Mouse (Mus musculus): ENCODE results near the gene Grm3.

The Grm3 gene

DNA sequence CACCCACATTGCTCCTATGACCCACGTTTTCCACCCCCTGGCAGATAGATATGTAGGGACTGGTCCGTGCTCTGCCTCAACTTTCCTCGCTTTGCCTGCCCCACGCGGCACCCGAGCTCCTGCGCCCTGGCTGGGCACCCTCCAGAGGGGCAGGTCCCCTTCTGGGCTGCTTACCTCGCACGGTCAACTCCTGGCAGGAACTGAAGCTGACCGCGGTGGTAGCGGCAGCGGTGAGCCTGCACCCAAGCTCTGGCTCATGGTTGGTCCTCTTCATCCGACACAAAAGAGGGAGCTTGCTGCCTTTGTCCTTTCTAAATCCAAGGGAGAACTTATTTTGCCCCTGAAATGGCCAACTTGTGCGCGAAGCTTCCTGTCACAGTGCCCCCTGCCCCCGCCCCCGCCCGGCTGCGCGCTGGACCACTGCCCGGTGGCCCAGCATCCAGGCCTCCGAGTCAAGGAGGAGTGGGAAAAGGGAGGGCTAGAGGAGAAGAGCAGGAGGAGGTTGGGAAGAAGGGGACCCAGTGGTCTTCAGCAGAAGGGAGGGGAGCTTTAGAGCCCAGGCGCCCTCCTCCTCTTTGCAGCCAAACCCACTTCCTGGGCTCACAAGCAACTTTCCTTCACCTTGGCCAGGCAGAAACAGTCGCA, at the start of gene Grm3:
TSS of gene Grm3 (minus strand) at position 215 of the 645 bp plus-strand sequence.
- DNase-seq (ENCODE audit: low spot score in 2 of 2) = no peak

DNA sequence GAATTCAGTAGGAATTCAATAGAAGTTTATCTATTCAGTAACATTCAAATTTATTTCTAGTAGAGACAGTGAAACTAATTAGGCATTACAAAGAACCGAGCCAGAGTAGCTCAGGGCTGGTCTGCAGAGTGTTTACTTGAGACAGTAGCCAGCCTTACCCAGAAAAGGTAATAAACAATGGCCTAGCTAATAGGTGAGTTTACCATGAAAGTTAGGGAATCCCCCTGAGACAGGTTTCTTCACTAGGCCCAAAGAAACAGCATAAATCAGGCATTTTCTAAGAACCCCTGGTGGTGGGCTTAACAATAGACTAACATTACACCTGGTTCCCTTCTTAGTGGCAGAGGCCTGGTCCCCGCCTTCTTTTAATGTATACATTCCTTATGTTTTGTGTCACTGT, 30.8 kb upstream of the Grm3 start:
- DNase-seq (ENCODE audit: low spot score in 2 of 2) = no peak

DNA sequence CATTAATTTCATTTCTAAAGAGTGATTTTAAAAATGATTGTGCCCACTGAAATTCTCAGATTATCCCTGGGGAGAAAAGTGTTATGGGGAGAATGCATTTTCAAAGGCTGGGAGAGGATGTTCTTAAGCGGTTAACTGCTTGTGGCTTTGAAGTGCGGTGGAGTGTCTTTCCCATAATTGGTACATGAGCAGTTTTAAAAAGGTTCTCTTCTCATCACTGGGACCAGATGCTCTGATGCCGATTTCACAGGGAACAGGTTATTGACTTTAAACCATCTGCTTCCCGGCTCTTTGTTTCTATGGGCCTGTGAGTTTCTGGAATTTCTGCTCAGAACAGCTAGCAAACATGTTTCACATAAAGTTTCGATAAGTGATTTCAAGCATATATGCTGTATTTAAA, 23.2 kb upstream of the Grm3 start:
- DNase-seq (ENCODE audit: low spot score in 2 of 2) = no peak

DNA sequence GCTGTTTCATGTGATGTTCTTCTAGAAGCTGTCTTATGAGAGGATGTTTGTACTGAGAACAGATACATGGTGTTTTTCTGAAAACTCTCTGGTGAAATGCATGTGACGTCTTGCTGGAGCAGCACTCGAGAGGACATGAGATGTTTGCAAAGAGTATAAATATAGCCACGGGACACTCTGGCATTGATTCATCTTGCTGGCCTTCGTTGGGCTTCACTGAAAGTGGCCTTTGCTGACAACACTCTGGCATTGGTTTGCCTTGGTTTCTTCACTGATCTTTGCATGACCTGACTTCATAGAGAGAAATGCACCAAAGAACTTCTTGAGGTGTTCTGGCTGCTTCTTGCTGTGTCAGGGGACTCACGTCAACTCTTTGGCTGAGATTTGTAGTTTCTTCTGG, 19.1 kb upstream of the Grm3 start:
- no peak for DNase-seq (ENCODE audit: low spot score in 2 of 2)

DNA sequence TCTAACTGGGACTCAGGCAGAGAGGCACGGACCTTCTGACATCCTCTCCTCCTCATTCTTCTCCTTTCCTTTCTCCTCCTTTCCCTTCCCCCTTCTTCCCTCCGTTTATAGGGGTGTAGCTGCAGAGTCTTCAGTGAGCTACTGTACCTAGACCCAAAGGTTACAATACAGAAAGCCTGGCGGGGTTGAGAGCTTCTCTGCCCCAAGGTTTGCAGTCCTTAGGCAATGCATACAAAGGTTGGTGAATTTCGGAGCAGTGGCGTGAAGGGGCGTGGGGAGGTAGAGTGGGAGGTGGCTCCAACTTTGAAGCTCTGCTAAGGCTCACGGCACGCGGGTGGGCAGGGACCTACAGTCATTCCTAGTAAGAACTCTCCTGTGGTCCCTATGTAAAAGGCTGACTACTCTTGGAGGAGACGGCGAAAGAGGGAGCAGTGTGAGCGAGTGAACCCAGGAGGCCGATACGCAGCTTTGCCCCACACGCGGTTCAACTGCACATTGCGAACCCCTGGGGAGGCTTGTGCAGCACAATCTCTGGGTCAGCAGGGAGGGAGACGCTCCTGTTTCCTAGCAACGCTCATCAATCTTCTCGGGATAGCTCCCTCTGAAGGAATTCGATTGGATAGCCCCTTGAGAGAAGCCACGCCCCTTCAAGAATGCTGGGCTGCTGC, 765 bp upstream of the Grm3 start:
- no peak for DNase-seq (ENCODE audit: low spot score in 2 of 2)

DNA sequence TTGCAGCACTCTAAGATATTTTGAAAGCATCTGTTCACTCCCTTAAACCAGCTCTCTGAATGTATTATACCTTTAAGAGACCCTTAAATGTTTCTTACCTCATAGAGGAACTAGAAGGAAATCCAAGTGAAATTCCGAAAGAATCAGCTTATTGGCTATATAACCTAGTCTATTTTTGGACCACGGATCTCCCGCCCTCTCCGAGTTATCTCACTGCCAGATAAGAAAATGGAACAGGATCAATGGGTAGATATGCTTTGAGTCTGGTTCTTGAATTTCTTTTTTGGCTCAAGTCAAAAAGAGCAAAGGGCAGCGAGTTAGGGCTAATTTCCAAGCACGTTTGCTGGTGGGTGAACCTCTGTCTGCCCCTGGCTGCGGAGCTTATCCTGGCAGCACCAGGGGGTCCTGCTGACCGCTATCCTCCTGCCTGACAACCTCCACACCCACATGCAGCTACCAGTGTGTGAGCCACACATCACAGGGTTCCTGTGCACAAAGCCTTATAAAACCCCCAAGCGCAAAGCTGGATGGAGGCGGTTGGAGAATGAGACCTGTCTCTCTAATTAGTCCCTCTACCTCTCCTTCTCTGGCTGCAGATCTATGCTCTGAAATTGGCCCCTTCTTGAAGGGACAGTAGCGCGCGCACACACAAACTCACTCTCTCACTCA, 549 bp downstream of the Grm3 start:
- no peak for DNase-seq (ENCODE audit: low spot score in 2 of 2)

DNA sequence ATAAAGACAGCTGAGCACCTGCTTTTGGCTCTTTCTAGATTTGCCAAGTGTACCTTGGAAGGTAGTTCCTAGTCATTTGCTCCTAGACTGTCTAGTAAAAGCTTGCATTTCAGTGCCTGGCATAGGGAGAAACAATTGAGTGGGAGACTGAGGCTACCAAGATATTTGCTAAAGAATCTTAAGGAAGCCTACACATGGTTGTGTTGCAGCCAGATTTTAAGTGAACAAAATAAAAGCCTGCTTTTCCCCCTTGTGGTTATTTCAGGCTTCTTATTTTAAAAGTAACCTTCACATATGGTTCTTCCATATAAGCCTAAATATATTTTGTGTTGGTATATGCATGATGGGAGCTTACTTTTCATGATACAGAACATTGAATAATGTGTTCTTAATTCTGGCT, 3.8 kb downstream of the Grm3 start:
- DNase-seq (ENCODE audit: low spot score in 2 of 2) = no peak

DNA sequence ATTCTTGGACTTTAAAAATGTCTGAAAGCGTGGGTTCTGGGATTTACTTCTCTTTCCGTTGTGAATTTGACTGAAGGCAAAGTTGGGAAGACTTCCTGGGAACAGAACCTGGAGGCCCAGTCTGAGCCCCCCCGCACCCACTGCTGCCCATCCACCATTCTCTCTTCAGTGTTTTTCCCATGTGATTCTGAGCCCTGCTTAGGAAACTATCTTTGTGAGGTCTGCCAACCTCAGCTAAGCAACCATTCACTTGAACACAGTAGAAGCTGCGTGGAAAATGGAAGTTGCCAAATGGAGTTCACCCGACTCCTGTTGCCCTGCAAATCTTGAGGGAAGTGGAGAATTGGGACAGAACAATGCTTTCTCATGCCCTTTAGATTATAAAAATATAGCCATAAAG, 8.7 kb downstream of the Grm3 start:
- no peak for DNase-seq (ENCODE audit: low spot score in 2 of 2)

DNA sequence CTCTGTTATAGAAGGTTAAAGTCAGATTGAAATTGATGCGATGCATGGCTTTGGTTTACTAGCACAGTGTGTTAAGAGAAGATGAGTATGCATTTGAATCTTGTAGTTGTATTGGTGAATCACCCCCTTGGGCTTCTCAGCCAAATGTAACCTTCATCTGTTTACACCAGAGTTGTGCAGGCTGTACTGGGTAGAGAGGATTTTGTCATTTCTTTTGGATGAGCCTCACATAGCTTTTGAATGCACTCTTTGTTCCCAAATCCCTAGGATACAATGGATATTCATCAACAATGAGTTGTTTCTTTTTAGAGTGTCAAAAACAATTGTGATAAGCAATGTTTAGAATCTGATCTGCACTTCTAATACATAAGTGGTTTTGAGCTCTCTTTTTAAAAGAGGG, 17.9 kb downstream of the Grm3 start:
- no peak for DNase-seq (ENCODE audit: low spot score in 2 of 2)

DNA sequence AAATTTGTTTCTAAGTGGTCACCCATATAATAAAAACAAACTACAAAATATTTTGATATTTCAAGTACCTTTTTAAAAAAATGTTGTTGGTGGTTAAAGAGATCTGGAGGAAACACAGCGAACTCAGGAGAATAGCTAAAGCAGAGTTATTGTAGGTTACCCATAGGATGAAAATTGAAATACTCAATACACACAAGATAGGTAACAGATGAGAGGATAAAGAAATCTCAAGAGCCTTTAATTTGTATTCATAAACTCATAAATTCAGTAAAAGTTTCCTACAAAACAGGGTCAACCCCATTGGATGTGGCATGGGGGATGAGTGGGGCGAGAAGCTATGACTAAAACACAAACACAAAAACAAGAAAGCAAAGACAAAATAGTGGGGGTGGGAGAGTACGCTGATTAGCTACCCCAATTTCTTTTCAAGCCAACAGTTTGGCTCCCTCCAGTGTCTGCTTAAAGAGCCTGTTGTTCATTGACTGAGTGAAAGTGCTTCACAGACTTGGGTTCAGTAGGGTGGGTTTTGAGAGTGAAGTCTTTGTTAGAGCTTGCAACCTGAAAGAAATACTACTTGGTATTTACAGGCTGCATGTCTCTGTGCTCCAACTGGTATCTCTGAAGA, 21.5 kb downstream of the Grm3 start:
- DNase-seq (ENCODE audit: low spot score in 2 of 2) = no peak

DNA sequence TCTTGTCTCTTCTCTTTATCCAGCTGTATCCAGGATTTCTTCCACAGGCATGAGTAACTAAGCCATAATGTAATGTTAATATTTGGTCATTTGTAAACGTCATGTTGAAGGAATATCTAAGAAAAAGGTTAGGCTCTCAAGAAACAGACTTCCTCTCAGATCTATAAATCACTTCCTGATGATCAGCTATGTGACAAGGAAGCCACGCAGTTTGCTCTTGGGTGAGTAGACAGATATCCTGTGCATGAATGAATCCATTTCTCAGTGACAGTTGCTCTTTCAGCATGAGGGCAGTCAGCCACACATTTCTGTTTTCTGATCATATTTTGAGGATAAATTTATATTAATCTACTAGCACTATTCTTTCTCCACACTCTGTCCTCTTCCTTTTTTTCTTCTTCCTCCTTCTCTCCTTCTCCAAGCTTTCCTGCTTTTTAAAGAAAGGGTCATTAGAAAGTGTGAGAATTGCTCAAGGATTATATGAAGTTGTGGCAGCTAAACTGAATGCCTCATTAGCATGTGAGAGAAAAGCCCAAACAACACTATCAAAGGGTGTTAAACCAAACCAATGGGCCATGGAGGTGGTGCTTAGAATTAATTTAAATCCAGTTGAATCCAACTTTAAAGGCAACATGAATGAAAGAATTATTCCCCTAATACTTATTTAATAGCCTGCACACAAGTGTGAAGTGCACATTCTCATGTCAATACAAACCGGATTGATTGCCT, 22.1 kb downstream of the Grm3 start:
- DNase-seq (ENCODE audit: low spot score in 2 of 2) = no peak

DNA sequence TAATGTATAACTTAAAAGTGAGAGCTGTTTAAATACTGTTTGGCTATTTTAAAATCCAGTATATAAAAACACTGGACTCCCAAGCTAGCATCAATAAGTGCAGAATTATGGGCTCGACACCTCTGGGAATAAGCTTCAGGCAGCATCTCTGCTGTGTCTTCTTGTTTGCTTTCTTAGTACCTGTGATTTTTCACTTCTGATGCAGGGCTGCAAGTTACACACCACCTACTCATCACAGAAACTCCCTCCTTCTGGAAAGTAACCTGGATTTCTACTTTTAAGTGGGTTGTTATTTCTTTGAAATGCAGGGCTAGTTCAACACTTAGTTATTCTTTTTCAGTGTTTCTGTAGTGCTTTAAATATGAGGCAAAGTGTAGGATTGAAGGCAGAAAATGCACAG, 32.6 kb downstream of the Grm3 start:
- no peak for DNase-seq (ENCODE audit: low spot score in 2 of 2)

DNA sequence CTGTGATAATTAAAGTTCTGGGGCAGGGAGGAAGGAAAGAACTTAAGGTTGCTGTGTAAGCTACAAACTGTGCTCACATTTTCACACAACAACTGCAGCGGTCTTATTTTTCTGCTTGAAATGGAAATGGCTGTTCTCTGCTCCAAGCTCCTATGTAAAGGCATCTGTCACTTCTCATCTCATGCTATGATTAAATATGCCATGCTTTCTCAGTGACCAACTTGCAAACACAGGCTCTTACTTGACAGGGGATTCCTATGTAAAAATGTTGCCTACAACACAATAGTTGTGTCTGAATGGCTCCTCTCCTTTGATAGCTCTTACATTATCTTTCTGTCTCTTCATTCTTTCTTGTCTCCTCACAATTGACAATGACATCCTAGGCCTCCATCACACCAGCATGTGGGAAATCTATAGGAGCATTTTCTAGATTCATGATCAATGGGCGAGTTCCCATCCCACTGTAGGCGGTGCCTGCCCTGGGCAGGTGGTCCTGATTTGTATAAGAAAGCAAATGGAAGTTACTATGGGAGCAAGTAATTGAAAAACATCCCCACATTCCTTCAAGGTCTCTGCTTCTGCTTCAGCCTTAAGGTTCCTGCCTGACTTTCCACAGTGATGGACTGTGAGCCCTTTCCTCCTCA, 34.2 kb downstream of the Grm3 start:
- no peak for DNase-seq (ENCODE audit: low spot score in 2 of 2)

DNA sequence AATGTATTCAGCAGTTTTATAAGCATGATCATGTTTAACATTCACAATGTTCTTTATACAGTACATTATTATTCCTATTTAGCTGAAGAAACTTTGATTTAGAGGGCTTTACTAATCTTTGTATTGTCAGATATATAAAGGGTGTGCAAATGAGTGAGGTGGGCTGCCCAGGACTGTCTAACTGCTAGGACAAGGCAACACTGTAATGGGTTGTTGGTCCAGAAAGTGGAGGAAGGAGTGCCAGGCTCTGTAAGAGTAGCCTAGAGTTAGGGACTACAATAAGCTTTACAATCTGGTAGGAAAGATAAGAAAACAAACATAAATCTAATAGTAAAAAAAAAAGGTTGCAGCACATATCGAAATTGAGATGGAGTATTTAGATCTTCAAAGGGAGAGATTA, 34.8 kb downstream of the Grm3 start:
- no peak for DNase-seq (ENCODE audit: low spot score in 2 of 2)

DNA sequence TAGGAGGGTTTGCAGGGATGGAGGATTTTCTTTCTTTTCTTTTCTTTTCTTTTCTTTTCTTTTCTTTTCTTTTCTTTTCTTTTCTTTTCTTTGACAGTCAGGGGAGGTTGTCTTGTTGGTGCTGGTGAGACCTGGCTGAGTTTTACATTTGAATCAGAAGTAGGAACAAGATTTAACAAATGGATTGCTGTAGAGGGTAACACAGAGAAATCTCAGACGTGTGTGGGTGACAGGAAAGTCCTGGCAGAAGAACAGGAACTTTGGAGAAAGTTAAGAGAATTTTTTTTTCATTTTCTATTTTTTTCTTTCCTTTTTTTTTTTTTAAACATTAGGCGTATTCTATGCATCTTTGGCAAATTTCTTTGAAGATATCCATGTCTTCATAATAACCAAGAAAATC, 41.8 kb downstream of the Grm3 start:
- DNase-seq (ENCODE audit: low spot score in 2 of 2) = no peak

DNA sequence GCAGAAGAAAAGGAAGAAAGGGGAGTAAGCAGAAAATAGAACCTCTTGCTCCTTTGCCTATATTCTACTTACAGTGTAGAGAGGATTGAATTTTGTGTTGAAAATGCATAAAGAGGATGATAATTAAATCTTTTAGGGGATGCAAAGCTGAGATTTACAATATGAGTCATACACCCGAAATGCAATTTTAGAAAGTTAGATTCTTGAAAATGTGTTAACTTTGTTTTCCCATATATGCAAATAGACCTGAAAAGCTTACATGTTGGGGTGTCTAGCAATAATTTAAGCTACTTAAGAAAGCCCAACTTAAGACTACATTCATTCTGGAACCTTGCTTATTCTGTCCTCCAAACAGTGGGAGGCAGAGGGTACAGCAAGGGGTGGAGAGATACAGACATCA, 56.0 kb downstream of the Grm3 start:
- DNase-seq (ENCODE audit: low spot score in 2 of 2) = no peak

DNA sequence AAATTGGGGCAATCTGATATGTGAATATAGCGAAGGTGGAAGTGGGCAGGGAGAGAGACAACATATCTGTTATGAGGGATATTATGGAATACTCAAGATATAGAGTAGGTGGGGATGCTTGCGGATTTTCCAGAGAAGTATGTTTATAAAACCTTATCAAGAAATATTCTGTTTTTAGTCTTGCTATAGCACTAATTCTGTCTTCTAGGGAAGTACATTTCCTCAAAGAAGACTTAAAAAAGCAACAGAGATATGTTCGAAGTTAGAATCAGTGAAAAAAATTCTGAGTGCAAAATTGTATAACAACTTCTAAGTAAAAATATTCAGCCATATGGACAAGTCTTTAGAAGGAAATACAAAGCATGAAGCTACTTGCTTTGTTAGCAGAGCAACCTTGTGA, 61.6 kb downstream of the Grm3 start:
- DNase-seq (ENCODE audit: low spot score in 2 of 2) = no peak

DNA sequence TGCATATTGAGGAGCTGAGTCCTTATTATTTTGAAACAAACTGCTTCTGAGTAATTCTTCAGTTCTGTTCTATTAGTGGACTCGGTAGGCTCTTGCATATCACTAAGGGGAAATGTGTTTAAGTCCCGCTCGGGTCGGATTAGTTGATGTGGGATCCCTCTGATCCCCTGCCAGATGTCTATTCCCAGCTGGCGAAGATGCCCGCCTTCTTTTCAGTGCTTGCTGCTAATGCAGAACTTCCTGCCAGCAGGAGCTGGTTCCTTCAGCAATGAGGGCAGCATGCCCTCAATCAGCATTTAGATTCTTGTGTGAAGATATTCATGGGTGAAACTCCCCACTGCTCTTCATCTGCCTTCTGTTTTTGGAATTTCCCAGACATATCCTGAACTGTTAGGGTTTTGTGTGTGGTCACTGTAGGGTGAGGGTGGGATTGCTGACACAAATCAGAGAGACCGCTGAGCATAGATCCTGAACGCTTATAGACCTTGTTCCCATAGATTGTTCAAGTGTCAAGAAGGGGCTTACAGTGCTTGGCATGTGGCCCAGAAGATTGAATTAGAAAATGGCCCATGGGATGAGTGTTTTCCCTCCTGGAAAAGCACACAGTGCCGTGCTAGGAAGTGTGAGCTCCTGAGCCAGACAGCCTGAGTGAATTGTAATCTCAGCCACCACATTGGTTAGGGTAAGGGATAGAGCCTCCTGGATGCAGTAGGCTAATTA, 62.9 kb downstream of the Grm3 start:
- no peak for DNase-seq (ENCODE audit: low spot score in 2 of 2)

DNA sequence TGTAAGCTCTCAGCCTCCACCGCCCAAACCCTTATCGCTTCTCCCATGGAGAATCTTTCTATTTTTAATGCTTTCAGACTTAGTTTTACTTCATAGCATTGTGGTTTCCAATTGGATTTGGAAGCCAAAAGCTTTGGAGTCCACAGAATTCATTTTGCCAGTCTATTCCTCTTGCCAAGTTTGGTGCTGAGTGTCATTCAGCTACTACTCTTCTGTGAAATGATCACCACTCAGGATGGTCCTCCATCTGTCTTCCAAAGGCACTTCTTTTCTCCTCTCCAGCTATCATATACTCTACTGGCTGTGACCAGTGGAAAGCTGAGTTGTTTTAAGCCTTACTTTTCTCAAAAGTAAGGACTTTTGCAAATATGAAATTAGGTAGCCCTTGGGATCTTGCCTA, 86.4 kb downstream of the Grm3 start:
- no peak for DNase-seq (ENCODE audit: low spot score in 2 of 2)

DNA sequence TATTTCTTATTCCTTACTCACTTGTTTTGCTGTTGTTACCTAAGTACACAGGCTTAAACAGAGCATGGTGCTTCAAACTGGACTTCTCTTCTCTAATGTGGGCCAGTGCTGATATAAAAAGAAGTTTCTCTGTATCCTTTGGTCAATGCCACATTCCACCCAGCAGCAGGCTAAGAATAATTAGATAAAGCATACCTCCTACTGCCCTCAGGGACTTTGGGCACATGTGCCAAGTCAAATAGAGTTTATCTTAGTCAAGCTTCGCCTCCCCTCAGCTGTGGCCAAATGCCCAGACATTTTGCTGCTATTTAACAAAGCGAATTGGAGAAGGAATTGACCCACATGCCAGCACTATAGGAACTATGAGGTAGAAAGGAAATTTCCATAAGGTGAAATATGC, 97.8 kb downstream of the Grm3 start:
- DNase-seq (ENCODE audit: low spot score in 2 of 2) = no peak

DNA sequence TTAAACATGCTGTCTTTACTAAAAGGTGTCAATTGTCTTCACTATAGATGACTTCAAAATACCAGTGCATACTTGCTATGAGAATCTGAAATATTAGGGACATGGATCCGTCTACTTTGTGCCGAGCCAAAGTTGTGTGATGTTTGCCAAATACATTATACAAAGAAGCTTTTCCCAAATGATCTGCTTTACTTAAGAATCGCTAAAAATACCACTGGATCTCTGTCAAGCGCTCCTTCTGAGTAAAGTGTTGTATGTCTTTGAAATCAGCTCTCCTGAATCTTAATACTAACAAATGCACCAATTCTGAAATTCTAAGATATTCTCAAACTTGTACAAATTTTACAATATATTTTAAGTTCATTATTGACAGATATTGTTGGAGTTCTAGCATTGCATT, 100.6 kb downstream of the Grm3 start:
- no peak for DNase-seq (ENCODE audit: low spot score in 2 of 2)

Data from thymus, postnatal 10 days (tissue).